Mouse (Mus musculus) WW6 (cell line): Measurements from ENCODE around the gene Acad8.

ENCODE experiments used
- DNase-seq: peaks from one replicate; pipeline ENCODE4 v3.0.0-alpha.2; 2013; ENCODE audit warnings: low read depth, low spot score

Acad8 gene

DNA sequence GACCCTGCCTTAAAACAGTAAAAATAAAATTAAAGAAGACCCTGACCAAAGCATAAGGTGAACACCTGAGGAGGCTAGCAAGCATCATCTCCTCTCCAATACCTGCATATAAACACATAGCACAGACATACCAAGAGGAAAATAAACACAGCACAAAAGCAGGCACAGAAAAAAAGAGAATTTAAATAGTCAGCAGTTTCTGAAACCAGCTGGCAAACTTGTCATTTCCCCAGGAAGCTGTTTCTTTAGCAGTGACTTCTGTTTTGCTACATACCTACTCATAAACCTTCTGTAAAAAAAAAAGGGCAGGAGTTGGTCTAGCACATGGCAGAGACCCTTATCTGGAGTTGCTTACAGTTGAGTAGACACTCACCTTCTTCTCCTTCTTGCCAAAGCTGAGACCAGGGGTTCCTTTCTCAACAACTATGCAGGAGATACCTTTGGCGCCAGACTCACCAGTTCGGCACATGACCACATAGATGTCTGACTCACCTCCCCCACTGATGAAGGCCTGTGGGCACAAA, 14.2 kb downstream of the Acad8 start:
- DNase-seq: no peak

DNA sequence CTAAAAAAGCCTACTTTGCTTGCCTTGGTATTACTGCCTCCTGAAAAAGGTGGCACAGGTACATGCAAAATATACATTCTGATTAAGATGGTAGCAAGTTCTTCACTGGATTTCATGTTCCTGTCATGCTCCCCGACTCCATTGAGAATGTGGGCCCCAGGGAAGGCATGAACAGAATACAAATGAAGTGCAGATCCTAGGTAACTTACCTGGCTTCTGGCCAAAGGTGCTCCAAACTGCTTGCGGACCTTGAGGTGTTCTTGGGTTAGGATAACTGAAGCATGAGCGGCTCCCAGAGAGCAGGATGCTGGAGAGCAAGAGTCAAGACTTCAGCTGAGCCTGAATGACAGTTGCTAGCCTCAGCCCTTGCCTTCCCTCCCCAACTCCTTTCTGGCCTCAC, 20.6 kb downstream of the Acad8 start:
- DNase-seq: no peak

GRCm38 (mm10) chr9:26977754-26978153, 21.6 kb downstream of the Acad8 start:
- no peak for DNase-seq

- peak; percentile 13 for DNase-seq
These were observed 51.6 kb downstream of the Acad8 start for GRCm38 (mm10) chr9:26947790-26948189.

GRCm38 (mm10) chr9:26924146-26924545, 75.2 kb downstream of the Acad8 start:
- no peak for DNase-seq
